Mouse (Mus musculus) G1E (cell line): ENCODE measurements around the gene Homez. TPM values are rescaled to one million over a fixed set of nuclear protein-coding genes. Genes with fewer than 3 reads are reported as not detected.

Experiments
- ATAC-seq: 2 replicates; pipeline ENCODE4 v1.8.0; 2016; ENCODE audit warnings: mild to moderate bottlenecking; ENCODE audit not compliant: insufficient number of reproducible peaks, poor library complexity, low FRiP score, severe bottlenecking; ENCODE audit errors: extremely low read depth
- DNase-seq: peaks from one replicate; pipeline ENCODE4 v3.0.0; 2012; ENCODE audit warnings: low spot score
- H3K27me3 ChIP-seq: 2 replicates; pipeline ENCODE4 v1.6.1; 2012; ENCODE audit warnings: mild to moderate bottlenecking, low read length, inconsistent platforms; ENCODE audit not compliant: insufficient read depth
- H3K36me3 ChIP-seq: replicated peaks from 2 replicates; pipeline ENCODE3; 2012; ENCODE audit warnings: mild to moderate bottlenecking, inconsistent platforms
- H3K4me1 ChIP-seq: 2 replicates; pipeline ENCODE4 v1.6.1; 2012; ENCODE audit warnings: low read depth, low read length, inconsistent platforms, mixed read lengths; ENCODE audit not compliant: insufficient read depth
- H3K4me3 ChIP-seq: 2 replicates; pipeline ENCODE4 v1.5.1; 2012; ENCODE audit warnings: low read depth, mild to moderate bottlenecking, inconsistent platforms, low read length, moderate library complexity, mixed read lengths
- H3K9me3 ChIP-seq: replicated peaks from 2 replicates; pipeline ENCODE4 v1.6.1; 2012; ENCODE audit warnings: inconsistent platforms
- CTCF ChIP-seq: IDR thresholded peaks from 2 replicates; pipeline ENCODE4 v1.5.1; 2012; ENCODE audit warnings: low read depth, low read length, inconsistent platforms, mixed read lengths
- GATA1 ChIP-seq: IDR thresholded peaks from 2 replicates; pipeline ENCODE4 v1.6.1; 2012; ENCODE audit warnings: borderline replicate concordance, low read length, inconsistent platforms, mixed read lengths
- GATA2 ChIP-seq: IDR thresholded peaks from 2 replicates; pipeline ENCODE4 v1.6.1; 2012; ENCODE audit warnings: low read depth, low read length, inconsistent platforms, borderline replicate concordance
- POLR2AphosphoS5 ChIP-seq: IDR thresholded peaks from 2 replicates; pipeline ENCODE4 v1.6.1; 2012; ENCODE audit warnings: low read depth, low read length, inconsistent platforms; ENCODE audit not compliant: insufficient replicate concordance
- TAL1 ChIP-seq: conservative IDR thresholded peaks from 2 replicates; pipeline ENCODE4 v1.6.1; 2012; ENCODE audit warnings: low read depth, low read length, inconsistent platforms, mixed read lengths
- polyA plus RNA-seq: library from polyadenylated mRNA; stranded (reverse); fragments of >175 nt; gene quantifications from 2 replicates; pipeline ENCODE4 v1.2.3, GENCODE M21; 2012
- total RNA-seq, 2 experiments: library from RNA; stranded (forward) in 1 of 2; stranded (reverse) in 1 of 2; fragments of 200-1000 nt in 1 of 2; fragments of >200 nt in 1 of 2; fragmentation: Nextera tagmentation in 1 of 2; gene quantifications; 2 replicates each; pipeline ENCODE4 v1.2.3; 2014 to 2017

Gene Homez
- total and polyA plus RNA-seq, 3 experiments: 1.2 to 10.0 (median 8.1) TPM

DNA sequence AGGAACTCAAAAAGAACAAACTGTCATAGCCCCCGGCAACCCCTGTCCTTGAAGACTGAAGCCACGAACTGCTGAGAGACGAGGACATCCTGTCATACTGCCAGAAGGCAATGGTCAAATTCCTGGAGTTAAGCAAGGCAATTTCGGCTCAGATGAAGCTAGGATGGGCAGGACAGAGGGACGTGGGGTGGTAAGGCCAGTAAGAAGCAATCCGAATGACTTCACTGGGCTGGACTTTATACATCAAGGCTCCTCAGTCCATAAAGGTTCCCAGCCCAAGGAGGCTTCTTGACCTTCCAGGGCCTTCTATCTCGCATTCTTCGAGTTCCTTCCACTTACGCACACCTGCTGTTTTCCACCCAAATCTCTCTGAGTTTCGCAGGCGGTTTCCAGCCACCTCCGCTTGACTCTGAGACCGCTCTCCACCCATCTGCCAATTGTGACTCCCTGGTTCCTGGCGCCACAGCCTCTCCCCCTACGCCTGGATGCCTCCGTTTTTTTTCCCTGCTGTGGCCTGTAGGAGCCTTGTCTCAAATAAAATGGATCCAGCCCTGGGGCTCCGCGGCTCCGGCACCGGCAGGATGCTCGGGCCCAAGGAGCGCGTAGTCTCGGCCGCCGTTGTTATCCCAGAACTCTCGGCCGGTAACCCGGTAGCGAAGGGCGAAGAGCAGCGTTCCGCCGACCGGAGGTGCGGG is 5.2 kb upstream of the Homez start:
- Histone ChIP-seq H3K4me3 (peak overlapping the region; percentile 91), H3K27me3 (no peaks in the 10 kb centered on the region), H3K36me3 (peaks cover 4% of the 10 kb centered on the region), H3K4me1 (peaks cover 27% of the 10 kb centered on the region), H3K9me3 (no peaks in the 10 kb centered on the region)
- DNase-seq (peak; percentile 28), ATAC-seq (no peak)
- TF ChIP-seq TAL1 (no peak), CTCF (no peak), POLR2AphosphoS5 (no peak), GATA2 (no peak), GATA1 (no peak)

DNA sequence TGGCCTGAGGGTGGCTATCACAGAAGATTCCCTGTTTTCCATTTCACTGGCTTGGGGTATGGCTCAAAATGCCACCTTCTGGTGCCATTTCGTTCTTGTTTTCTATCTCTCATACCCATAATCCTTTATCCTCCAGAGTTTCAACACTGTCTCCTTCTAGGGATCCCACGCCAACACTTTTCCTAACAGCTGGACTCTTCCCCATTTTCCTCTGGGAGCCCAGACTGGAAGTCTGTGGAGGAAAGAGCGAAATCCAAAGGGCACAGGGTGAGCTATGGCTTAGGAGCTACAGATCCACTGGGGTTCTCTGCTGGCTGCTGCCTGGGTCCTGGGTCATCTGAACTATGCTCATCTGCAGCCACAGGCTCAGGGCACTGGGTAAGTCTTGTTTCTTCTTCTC is 3.4 kb upstream of the Homez start:
- Histone ChIP-seq H3K36me3 (peaks cover 4% of the 10 kb centered on the region), H3K9me3 (no peaks in the 10 kb centered on the region), H3K27me3 (no peaks in the 10 kb centered on the region), H3K4me1 (peaks cover 27% of the 10 kb centered on the region), H3K4me3 (no peak overlapping the region)
- ATAC-seq: no peak
- no peak for DNase-seq
- TF ChIP-seq GATA1 (no peak), GATA2 (no peak), POLR2AphosphoS5 (no peak), TAL1 (no peak), CTCF (no peak)

DNA sequence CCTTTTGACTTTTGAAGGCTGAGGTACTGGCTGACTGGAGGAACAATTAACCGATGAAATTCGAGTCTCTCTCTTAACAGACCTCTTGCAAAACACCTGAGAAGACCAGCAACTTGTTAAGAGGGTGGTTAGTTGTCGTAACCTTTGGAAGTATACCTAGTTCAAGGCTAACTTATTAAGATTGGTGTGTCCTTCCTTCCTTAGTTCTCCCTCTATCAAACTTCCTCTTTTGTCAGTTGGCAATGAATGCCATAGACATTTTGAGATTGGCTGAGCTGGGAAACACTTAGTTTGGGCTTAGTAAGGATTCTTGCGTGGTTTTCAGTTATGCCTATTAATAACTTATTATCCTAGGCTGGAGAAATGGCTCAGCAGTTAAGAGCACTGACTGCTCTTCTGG is 2.7 kb downstream of the Homez start:
- TF ChIP-seq TAL1 (no peak), GATA1 (no peak), CTCF (no peak), GATA2 (no peak), POLR2AphosphoS5 (no peak)
- Histone ChIP-seq H3K4me3 (no peak overlapping the region), H3K27me3 (no peaks in the 10 kb centered on the region), H3K4me1 (peaks cover 25% of the 10 kb centered on the region), H3K36me3 (peaks cover 2% of the 10 kb centered on the region), H3K9me3 (no peaks in the 10 kb centered on the region)
- ATAC-seq: no peak
- no peak for DNase-seq

DNA sequence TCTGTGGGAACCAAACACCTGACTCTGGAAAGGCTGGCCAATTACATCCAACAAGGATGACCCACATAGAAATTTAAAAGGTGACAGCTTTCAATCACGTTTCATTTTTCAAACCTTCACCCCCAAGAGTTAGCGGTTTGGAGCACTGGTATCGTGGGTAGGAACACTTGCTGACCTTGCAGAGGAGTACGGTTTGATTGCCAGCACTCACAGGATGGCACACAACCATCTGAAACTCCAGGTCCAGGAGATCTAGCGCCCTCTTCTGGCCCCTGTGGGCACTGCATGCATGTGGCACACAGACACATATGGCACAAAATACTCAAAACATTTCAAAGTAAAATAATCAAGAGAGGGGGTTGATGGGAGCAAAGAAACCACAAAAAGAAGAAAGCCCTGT is 3.8 kb downstream of the Homez start:
- no peak for DNase-seq
- peaks cover 25% of the 10 kb centered on the region for H3K4me1 ChIP-seq
- TF ChIP-seq GATA1: no peak
- TF ChIP-seq CTCF: peak; percentile 63; the same call in 1 of the 2 replicates

DNA sequence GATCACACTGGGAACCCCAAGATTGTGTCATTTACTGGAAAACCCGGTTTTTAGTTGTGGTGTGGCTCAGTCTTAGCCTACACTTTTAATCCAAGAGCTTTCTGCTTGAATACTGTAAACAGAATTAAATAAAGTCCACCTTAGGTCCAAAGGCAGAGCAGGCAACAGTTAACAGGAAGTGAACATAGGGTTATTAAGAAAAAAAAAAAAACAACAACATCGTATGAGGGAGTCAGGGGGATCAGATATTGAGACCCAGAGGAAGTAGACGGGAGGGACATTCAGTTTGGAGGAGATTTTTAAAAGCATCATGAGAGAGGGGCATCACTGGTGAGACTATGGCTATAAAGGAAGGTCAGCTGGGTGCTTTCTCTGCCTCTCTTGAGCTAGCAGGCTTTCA is 4.5 kb downstream of the Homez start:
- H3K4me1 ChIP-seq: peaks cover 25% of the 10 kb centered on the region
- H3K9me3 ChIP-seq: no peaks in the 10 kb centered on the region
- ATAC-seq (no peak), DNase-seq (no peak)
- H3K36me3 ChIP-seq: no peaks in the 10 kb centered on the region
- no peak overlapping the region for H3K4me3 ChIP-seq
- TF ChIP-seq TAL1: no peak
- no peak for TF ChIP-seq POLR2AphosphoS5
- no peak for TF ChIP-seq GATA2
- no peak for TF ChIP-seq GATA1
- TF ChIP-seq CTCF: no peak
- no peaks in the 10 kb centered on the region for H3K27me3 ChIP-seq

More for the DNA sequence above, 3.8 kb downstream of the Homez start:
- no peak overlapping the region for H3K4me3 ChIP-seq
- H3K9me3 ChIP-seq: no peaks in the 10 kb centered on the region
- no peaks in the 10 kb centered on the region for H3K36me3 ChIP-seq
- H3K27me3 ChIP-seq: no peaks in the 10 kb centered on the region
- no peak for ATAC-seq

DNA sequence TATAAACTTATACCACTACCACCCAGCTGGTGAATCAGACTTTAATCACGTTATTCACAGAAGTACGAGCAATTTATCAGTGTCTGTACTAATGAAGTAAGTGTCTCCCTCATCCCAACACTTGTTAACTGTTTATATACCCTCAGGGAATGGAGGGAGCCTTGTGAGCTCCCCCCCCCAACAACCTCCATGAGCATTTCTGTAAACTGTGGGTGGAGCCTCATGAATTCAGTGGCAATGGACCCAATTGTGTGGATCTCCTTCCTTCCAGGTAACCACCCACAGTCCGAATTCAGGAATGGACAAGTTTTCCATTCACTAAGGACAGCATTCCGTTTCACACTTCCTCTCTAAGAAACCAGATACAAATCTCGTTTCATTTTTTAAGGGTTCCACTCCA is 5.1 kb downstream of the Homez start:
- TF ChIP-seq TAL1: no peak
- TF ChIP-seq GATA2: no peak
- no peak for DNase-seq

More for the DNA sequence above, 5.1 kb downstream of the Homez start:
- no peaks in the 10 kb centered on the region for H3K36me3 ChIP-seq
- H3K4me1 ChIP-seq: peaks cover 25% of the 10 kb centered on the region
- no peaks in the 10 kb centered on the region for H3K27me3 ChIP-seq
- no peak for ATAC-seq
- H3K9me3 ChIP-seq: no peaks in the 10 kb centered on the region
- no peak overlapping the region for H3K4me3 ChIP-seq
